Mouse (Mus musculus) heart, adult 2 months (tissue): ENCODE results near the gene Wrnip1. TPM values are rescaled to one million over a fixed set of nuclear protein-coding genes. Genes with fewer than 3 reads are reported as not detected.
A peak's percentile ranks its signal among the peaks of the same experiment; 100 is the strongest.

Source experiments
- DNase-seq, 2 experiments: peaks; one replicate each; pipeline ENCODE4 v3.0.0; 2021
- H3K27ac ChIP-seq: fragments of 200-600 bp; 2 replicates; pipeline ENCODE4 v1.8.1; 2022
- H3K27me3 ChIP-seq: fragments of 200-500 bp; 2 replicates; pipeline ENCODE4 v1.6.1; 2012; ENCODE audit warnings: mild to moderate bottlenecking, low read length, inconsistent platforms, mixed read lengths; ENCODE audit not compliant: control insufficient read depth, insufficient read depth
- H3K36me3 ChIP-seq: fragments of 200-500 bp; 2 replicates; pipeline ENCODE4 v1.6.1; 2012; ENCODE audit warnings: low read length, inconsistent platforms; ENCODE audit not compliant: control insufficient read depth, insufficient read depth
- H3K4me1 ChIP-seq: fragments of 200-500 bp; 2 replicates; pipeline ENCODE4 v1.6.1; 2011; ENCODE audit warnings: low read length; ENCODE audit not compliant: control insufficient read depth, insufficient read depth
- H3K4me3 ChIP-seq: fragments of 200-600 bp; 2 replicates; pipeline ENCODE4 v1.8.1; 2022
- H3K79me2 ChIP-seq: fragments of 200-500 bp; replicated peaks from 2 replicates; pipeline ENCODE4 v1.6.1; 2012; ENCODE audit warnings: mild to moderate bottlenecking, inconsistent platforms, low read length, moderate library complexity, mixed read lengths; ENCODE audit not compliant: control insufficient read depth, insufficient read depth
- H3K9ac ChIP-seq: fragments of 200-500 bp; 2 replicates; pipeline ENCODE4 v1.6.1; 2012; ENCODE audit warnings: low read depth, mild to moderate bottlenecking, control low read depth, inconsistent platforms, low read length, mixed read lengths
- CTCF ChIP-seq: fragments of 200-600 bp; IDR thresholded peaks from 2 replicates; pipeline ENCODE4 v1.8.1; 2022; ENCODE audit warnings: antibody characterized with exemption, mild to moderate bottlenecking, moderate library complexity
- EP300 ChIP-seq: fragments of 200-500 bp; IDR thresholded peaks from 2 replicates; pipeline ENCODE4 v1.6.1; 2011; ENCODE audit warnings: low read depth, low read length, control low read depth; ENCODE audit not compliant: insufficient read depth
- POLR2A ChIP-seq: fragments of 200-500 bp; IDR thresholded peaks from 2 replicates; pipeline ENCODE4 v1.6.1; 2011; ENCODE audit warnings: mild to moderate bottlenecking, low read depth, low read length, control low read depth; ENCODE audit not compliant: insufficient read depth
- WGBS: fragments of 180-500 bp; shearing (Covaris S2); methylation state at CpG from one replicate; pipeline ENCODE4 v1.1.7; 2018; 5-methylcytosine and 5-hydroxymethylcytosine counted together
- intact Hi-C: fragments of 180-260 bp; cut with DNase I; formaldehyde crosslinking; loops from one replicate; pipeline ENCODE4 v1.15.1; 2025
- polyA plus RNA-seq: library from polyadenylated mRNA; depleted of rRNA; stranded (reverse); fragments of >200 nt; gene quantifications from 2 replicates; pipeline ENCODE4 v1.2.3, GENCODE M21; 2012
- total RNA-seq, 2 experiments: library from RNA; stranded (reverse); gene quantifications; 2 replicates each; pipeline ENCODE4 v1.2.3; 2021

Wrnip1 gene
- total and polyA plus RNA-seq, 3 experiments, result 17.4 to 21.7 (median 21.3) TPM

GRCm38 (mm10) chr13:32846221-32846620, 44.4 kb downstream of the Wrnip1 start:
- no peak for DNase-seq
- Histone ChIP-seq H3K9ac (no peak overlapping the region), H3K27ac (no peak overlapping the region), H3K36me3 (peaks cover 2% of the 10 kb centered on the region), H3K4me1 (peaks cover 13% of the 10 kb centered on the region), H3K79me2 (no peaks in the 10 kb centered on the region), H3K4me3 (no peak overlapping the region), H3K27me3 (no peaks in the 10 kb centered on the region)
- intact Hi-C loops, result no loop called here
- TF ChIP-seq POLR2A (no peak), CTCF (no peak), EP300 (no peak)

GRCm38 (mm10) chr13:32849092-32849491, 47.3 kb downstream of the Wrnip1 start:
- Histone ChIP-seq H3K9ac (no peak overlapping the region), H3K27me3 (no peaks in the 10 kb centered on the region), H3K79me2 (no peaks in the 10 kb centered on the region), H3K4me3 (no peak overlapping the region), H3K36me3 (peaks cover 8% of the 10 kb centered on the region), H3K4me1 (peaks cover 17% of the 10 kb centered on the region), H3K27ac (no peak overlapping the region)
- no peak for TF ChIP-seq CTCF
- TF ChIP-seq POLR2A, result no peak
- no peak for TF ChIP-seq EP300
- intact Hi-C loops, result no loop called here
- WGBS, result 35% methylated on average over 4 of the region's 4 CpGs
- no peak for DNase-seq

GRCm38 (mm10) chr13:32849531-32850123, 47.8 kb downstream of the Wrnip1 start:
- no peak for TF ChIP-seq CTCF
- no peak for TF ChIP-seq POLR2A
- no peak for TF ChIP-seq EP300
- no peak overlapping the region; the same call in 1 of the 2 replicates for H3K27ac ChIP-seq

GRCm38 (mm10) chr13:32850156-32850555, 48.3 kb downstream of the Wrnip1 start:
- H3K36me3 ChIP-seq, result peaks cover 8% of the 10 kb centered on the region
- intact Hi-C loops, result no loop called here
- no peak overlapping the region; the same call in 1 of the 2 replicates for H3K27ac ChIP-seq
- peaks cover 17% of the 10 kb centered on the region for H3K4me1 ChIP-seq
- peak in 1 of 2 experiments; percentile 24 for DNase-seq
- H3K9ac ChIP-seq, result no peak overlapping the region
- TF ChIP-seq EP300 (no peak), POLR2A (no peak), CTCF (no peak)
- no peaks in the 10 kb centered on the region for H3K27me3 ChIP-seq
- no peak overlapping the region for H3K4me3 ChIP-seq
- no peaks in the 10 kb centered on the region for H3K79me2 ChIP-seq
- 46% methylated on average over 1 of the region's 1 CpGs for WGBS

More at GRCm38 (mm10) chr13:32849531-32850123, 47.8 kb downstream of the Wrnip1 start:
- intact Hi-C loops, result no loop called here
- DNase-seq, result no peak
- H3K4me1 ChIP-seq, result peaks cover 17% of the 10 kb centered on the region
- no peaks in the 10 kb centered on the region for H3K79me2 ChIP-seq
- H3K4me3 ChIP-seq, result no peak overlapping the region
- H3K9ac ChIP-seq, result no peak overlapping the region
- H3K36me3 ChIP-seq, result peaks cover 8% of the 10 kb centered on the region
- no peaks in the 10 kb centered on the region for H3K27me3 ChIP-seq

GRCm38 (mm10) chr13:32850668-32851404, 49.0 kb downstream of the Wrnip1 start, which contains the start of gene Serpinb1a:
Gene Serpinb1a (minus strand): TSS chr13:32851185.
- peak within 1 kb of the TSS; percentile 36 for H3K4me3 ChIP-seq
- TF ChIP-seq CTCF, result no peak
- TF ChIP-seq POLR2A, result peak; percentile 79
- intact Hi-C loops, result no loop called here
- 0 out of 2 replicates have a peak within 1 kb of the TSS, but pooled peaks have one; percentile 55 for H3K9ac ChIP-seq
- 28% methylated on average over 10 of the region's 10 CpGs for WGBS
- H3K79me2 ChIP-seq, result no peaks in the 10 kb centered on the region
- peaks cover 8% of the 10 kb centered on the region for H3K36me3 ChIP-seq
- H3K27me3 ChIP-seq, result no peaks in the 10 kb centered on the region
- peaks cover 17% of the 10 kb centered on the region for H3K4me1 ChIP-seq
- H3K27ac ChIP-seq, result peak within 1 kb of the TSS; percentile 64
- peak; percentile 76 to 84 for DNase-seq

- no peaks in the 10 kb centered on the region for H3K79me2 ChIP-seq
- no peak overlapping the region for H3K27ac ChIP-seq
- TF ChIP-seq CTCF (peak; percentile 84), EP300 (no peak), POLR2A (no peak)
- 7% methylated on average over 7 of the region's 7 CpGs for WGBS
- no peaks in the 10 kb centered on the region for H3K27me3 ChIP-seq
- H3K9ac ChIP-seq, result 0 out of 2 replicates have a peak overlapping the region, but pooled peaks have one; percentile 55
- peaks cover 8% of the 10 kb centered on the region for H3K36me3 ChIP-seq
- intact Hi-C loops, result no loop called here
- H3K4me3 ChIP-seq, result no peak overlapping the region
- peaks cover 17% of the 10 kb centered on the region for H3K4me1 ChIP-seq
- DNase-seq, result peak; percentile 46
These were observed 50.1 kb downstream of the Wrnip1 start for GRCm38 (mm10) chr13:32851967-32852366.
